Mouse (Mus musculus): ENCODE data around the gene Ush2a. TPM values are rescaled to one million over a fixed set of nuclear protein-coding genes. Genes with fewer than 3 reads are reported as not detected.

The Ush2a gene
- polyA plus RNA-seq, 1 experiment from 2014 or later, result not detected

- Histone ChIP-seq H3K4me3 (replicated peaks; ENCODE audit: low read length) (no peak overlapping the region), H3K36me3 (ENCODE audit: control insufficient read depth, insufficient read depth, low read length) (no peaks in the 10 kb centered on the region), H3K9ac (ENCODE audit: low read length) (no peak overlapping the region), H3K4me2 (ENCODE audit: low read depth, low read length) (no peak overlapping the region), H3K4me1 (ENCODE audit: control insufficient read depth, insufficient read depth, low read length) (no peaks in the 10 kb centered on the region), H3K9me3 (replicated peaks; ENCODE audit: control insufficient read depth, low read length) (no peaks in the 10 kb centered on the region), H3K27ac (ENCODE audit: low read length) (no peak overlapping the region), H3K27me3 (ENCODE audit: control insufficient read depth, insufficient read depth, low read length) (no peaks in the 10 kb centered on the region)
- ATAC-seq (ENCODE audit: insufficient read depth, low FRiP score), result no peak
- WGBS, result 49% methylated on average over 7 of the region's 7 CpGs
These were observed 467.4 kb downstream of the Ush2a start for GRCm38 (mm10) chr1:188729179-188729578.

GRCm38 (mm10) chr1:188734741-188735266 lies 473.0 kb downstream of the Ush2a start:
- H3K9me3 ChIP-seq (replicated peaks; ENCODE audit: control insufficient read depth, low read length), result 0 out of 2 replicates have a peak, but pooled peaks cover 3% of the 10 kb centered on the region
- no peak overlapping the region for H3K4me3 ChIP-seq (replicated peaks; ENCODE audit: low read length)
- no peaks in the 10 kb centered on the region for H3K27me3 ChIP-seq (ENCODE audit: control insufficient read depth, insufficient read depth, low read length)
- H3K36me3 ChIP-seq (ENCODE audit: control insufficient read depth, insufficient read depth, low read length), result no peaks in the 10 kb centered on the region
- no peak overlapping the region for H3K27ac ChIP-seq (ENCODE audit: low read length)
- 45% methylated on average over 7 of the region's 7 CpGs for WGBS
- no peaks in the 10 kb centered on the region for H3K4me1 ChIP-seq (ENCODE audit: control insufficient read depth, insufficient read depth, low read length)
- H3K4me2 ChIP-seq (ENCODE audit: low read depth, low read length), result no peak overlapping the region
- H3K9ac ChIP-seq (ENCODE audit: low read length), result no peak overlapping the region
- ATAC-seq (ENCODE audit: insufficient read depth, low FRiP score), result peak; percentile 89

DNA sequence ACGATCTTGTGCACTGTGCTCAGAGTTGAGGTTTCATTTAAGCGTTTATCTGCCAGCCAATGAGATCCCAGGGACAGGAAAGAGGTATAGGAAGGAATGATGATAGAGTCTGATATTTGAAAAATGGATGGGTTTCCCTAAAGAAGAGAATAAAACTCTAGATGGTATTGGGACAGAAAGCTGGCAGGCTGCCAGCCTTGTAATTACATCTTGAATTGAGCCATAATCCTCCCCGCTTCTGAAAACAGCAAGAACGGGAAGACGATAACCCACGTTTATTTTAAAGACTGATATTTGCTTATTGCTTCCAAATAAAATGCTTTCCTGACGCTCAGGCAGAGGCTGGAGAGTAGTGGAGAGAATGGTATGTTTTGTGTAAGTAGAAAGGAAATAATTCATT lies 481.1 kb downstream of the Ush2a start:
- WGBS, result 31% methylated on average over 7 of the region's 7 CpGs
- Histone ChIP-seq H3K4me1 (ENCODE audit: control insufficient read depth, insufficient read depth, low read length) (no peaks in the 10 kb centered on the region), H3K36me3 (ENCODE audit: control insufficient read depth, insufficient read depth, low read length) (no peaks in the 10 kb centered on the region), H3K4me2 (ENCODE audit: low read depth, low read length) (no peak overlapping the region), H3K9ac (ENCODE audit: low read length) (no peak overlapping the region), H3K27me3 (ENCODE audit: control insufficient read depth, insufficient read depth, low read length) (no peaks in the 10 kb centered on the region), H3K27ac (ENCODE audit: low read length) (no peak overlapping the region), H3K4me3 (replicated peaks; ENCODE audit: low read length) (no peak overlapping the region), H3K9me3 (replicated peaks; ENCODE audit: control insufficient read depth, low read length) (no peaks in the 10 kb centered on the region)
- ATAC-seq (ENCODE audit: insufficient read depth, low FRiP score), result no peak

DNA sequence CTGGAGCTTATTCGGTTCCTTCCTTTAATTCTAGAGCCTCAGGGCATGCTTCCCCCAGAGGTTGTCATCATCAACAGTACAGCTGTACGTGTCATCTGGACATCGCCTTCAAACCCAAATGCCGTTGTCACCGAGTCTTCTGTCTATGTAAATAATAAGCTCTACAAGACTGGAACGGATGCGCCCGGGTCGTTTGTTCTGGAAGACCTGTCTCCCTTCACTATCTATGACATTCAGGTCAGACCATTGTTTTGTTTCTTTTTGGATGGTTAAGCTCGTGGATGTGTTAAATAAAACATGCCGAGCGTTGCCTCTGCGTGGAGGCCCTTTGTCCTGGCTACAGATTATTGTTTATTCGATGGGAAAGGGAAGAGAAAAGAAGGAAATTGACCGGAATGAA lies 493.2 kb downstream of the Ush2a start:
- WGBS, result 56% methylated on average over 15 of the region's 15 CpGs
- H3K27ac ChIP-seq (ENCODE audit: low read length), result no peak overlapping the region
- no peak overlapping the region for H3K9ac ChIP-seq (ENCODE audit: low read length)
- ATAC-seq (ENCODE audit: insufficient read depth, low FRiP score), result no peak
- H3K27me3 ChIP-seq (ENCODE audit: control insufficient read depth, insufficient read depth, low read length), result no peaks in the 10 kb centered on the region
- no peak overlapping the region for H3K4me2 ChIP-seq (ENCODE audit: low read depth, low read length)
- no peaks in the 10 kb centered on the region for H3K36me3 ChIP-seq (ENCODE audit: control insufficient read depth, insufficient read depth, low read length)
- H3K4me1 ChIP-seq (ENCODE audit: control insufficient read depth, insufficient read depth, low read length), result no peaks in the 10 kb centered on the region
- H3K4me3 ChIP-seq (replicated peaks; ENCODE audit: low read length), result no peak overlapping the region
- no peaks in the 10 kb centered on the region for H3K9me3 ChIP-seq (replicated peaks; ENCODE audit: control insufficient read depth, low read length)

- no peak overlapping the region for H3K4me2 ChIP-seq (ENCODE audit: low read depth, low read length)
- no peak for ATAC-seq (ENCODE audit: insufficient read depth, low FRiP score)
- no peaks in the 10 kb centered on the region for H3K27me3 ChIP-seq (ENCODE audit: control insufficient read depth, insufficient read depth, low read length)
- no peaks in the 10 kb centered on the region for H3K4me1 ChIP-seq (ENCODE audit: control insufficient read depth, insufficient read depth, low read length)
- H3K4me3 ChIP-seq (replicated peaks; ENCODE audit: low read length), result no peak overlapping the region
- H3K9ac ChIP-seq (ENCODE audit: low read length), result no peak overlapping the region
- H3K9me3 ChIP-seq (replicated peaks; ENCODE audit: control insufficient read depth, low read length), result no peaks in the 10 kb centered on the region
- no peaks in the 10 kb centered on the region for H3K36me3 ChIP-seq (ENCODE audit: control insufficient read depth, insufficient read depth, low read length)
- no peak overlapping the region for H3K27ac ChIP-seq (ENCODE audit: low read length)
- 62% methylated on average over 3 of the region's 3 CpGs for WGBS
These were observed 498.7 kb downstream of the Ush2a start for GRCm38 (mm10) chr1:188760515-188760914.

DNA sequence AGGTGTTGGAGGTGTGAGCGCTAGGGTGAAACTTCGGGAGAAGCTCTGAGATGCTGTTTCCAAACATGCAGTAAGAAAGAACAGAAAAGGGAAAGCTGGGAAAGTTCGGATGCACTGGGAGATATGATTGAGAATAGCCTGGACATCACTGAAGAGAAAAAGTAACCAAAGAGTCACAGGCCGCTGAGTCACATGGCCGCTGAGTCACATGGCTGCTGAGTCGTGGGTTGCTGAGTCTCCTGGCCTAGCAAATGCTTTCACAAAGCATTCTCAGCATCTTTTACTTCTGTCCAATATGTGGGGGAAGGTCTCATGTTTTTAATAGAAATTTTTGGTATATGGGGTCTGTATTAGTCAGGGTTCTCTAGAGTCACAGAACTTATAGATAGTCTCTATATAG lies 500.6 kb downstream of the Ush2a start:
- Histone ChIP-seq H3K36me3 (ENCODE audit: control insufficient read depth, insufficient read depth, low read length) (no peaks in the 10 kb centered on the region), H3K4me2 (ENCODE audit: low read depth, low read length) (no peak overlapping the region), H3K27ac (ENCODE audit: low read length) (no peak overlapping the region), H3K4me3 (replicated peaks; ENCODE audit: low read length) (no peak overlapping the region), H3K27me3 (ENCODE audit: control insufficient read depth, insufficient read depth, low read length) (no peaks in the 10 kb centered on the region), H3K9me3 (replicated peaks; ENCODE audit: control insufficient read depth, low read length) (no peaks in the 10 kb centered on the region), H3K4me1 (ENCODE audit: control insufficient read depth, insufficient read depth, low read length) (no peaks in the 10 kb centered on the region), H3K9ac (ENCODE audit: low read length) (no peak overlapping the region)
- WGBS, result 78% methylated on average over 6 of the region's 6 CpGs
- ATAC-seq (ENCODE audit: insufficient read depth, low FRiP score), result no peak

- H3K4me3 ChIP-seq (replicated peaks; ENCODE audit: low read length), result no peak overlapping the region
- no peak overlapping the region for H3K27ac ChIP-seq (ENCODE audit: low read length)
- H3K9me3 ChIP-seq (replicated peaks; ENCODE audit: control insufficient read depth, low read length), result no peaks in the 10 kb centered on the region
- H3K36me3 ChIP-seq (ENCODE audit: control insufficient read depth, insufficient read depth, low read length), result no peaks in the 10 kb centered on the region
- WGBS, result 88% methylated on average over 3 of the region's 3 CpGs
- H3K4me1 ChIP-seq (ENCODE audit: control insufficient read depth, insufficient read depth, low read length), result no peaks in the 10 kb centered on the region
- no peak overlapping the region for H3K4me2 ChIP-seq (ENCODE audit: low read depth, low read length)
- no peaks in the 10 kb centered on the region for H3K27me3 ChIP-seq (ENCODE audit: control insufficient read depth, insufficient read depth, low read length)
- no peak for ATAC-seq (ENCODE audit: insufficient read depth, low FRiP score)
- no peak overlapping the region for H3K9ac ChIP-seq (ENCODE audit: low read length)
These were observed 501.9 kb downstream of the Ush2a start for GRCm38 (mm10) chr1:188763761-188764160.

GRCm38 (mm10) chr1:188770828-188771227 lies 509.0 kb downstream of the Ush2a start:
- Histone ChIP-seq H3K9me3 (replicated peaks; ENCODE audit: control insufficient read depth, low read length) (no peaks in the 10 kb centered on the region), H3K4me3 (replicated peaks; ENCODE audit: low read length) (no peak overlapping the region), H3K27me3 (ENCODE audit: control insufficient read depth, insufficient read depth, low read length) (no peaks in the 10 kb centered on the region), H3K9ac (ENCODE audit: low read length) (no peak overlapping the region), H3K27ac (ENCODE audit: low read length) (no peak overlapping the region), H3K4me1 (ENCODE audit: control insufficient read depth, insufficient read depth, low read length) (0 out of 2 replicates have a peak, but pooled peaks cover 4% of the 10 kb centered on the region), H3K4me2 (ENCODE audit: low read depth, low read length) (no peak overlapping the region), H3K36me3 (ENCODE audit: control insufficient read depth, insufficient read depth, low read length) (no peaks in the 10 kb centered on the region)
- WGBS, result 86% methylated on average over 1 of the region's 1 CpGs
- no peak for ATAC-seq (ENCODE audit: insufficient read depth, low FRiP score)

GRCm38 (mm10) chr1:188772516-188773229 lies 510.9 kb downstream of the Ush2a start:
- H3K4me1 ChIP-seq (ENCODE audit: control insufficient read depth, insufficient read depth, low read length), result 0 out of 2 replicates have a peak, but pooled peaks cover 4% of the 10 kb centered on the region
- H3K4me2 ChIP-seq (ENCODE audit: low read depth, low read length), result no peak overlapping the region
- no peaks in the 10 kb centered on the region for H3K36me3 ChIP-seq (ENCODE audit: control insufficient read depth, insufficient read depth, low read length)
- H3K27me3 ChIP-seq (ENCODE audit: control insufficient read depth, insufficient read depth, low read length), result no peaks in the 10 kb centered on the region
- no peak overlapping the region for H3K27ac ChIP-seq (ENCODE audit: low read length)
- no peak overlapping the region for H3K9ac ChIP-seq (ENCODE audit: low read length)
- WGBS, result 86% methylated on average over 7 of the region's 7 CpGs
- no peaks in the 10 kb centered on the region for H3K9me3 ChIP-seq (replicated peaks; ENCODE audit: control insufficient read depth, low read length)
- no peak overlapping the region for H3K4me3 ChIP-seq (replicated peaks; ENCODE audit: low read length)
- no peak for ATAC-seq (ENCODE audit: insufficient read depth, low FRiP score)

Data from stomach, embryonic 16.5 days (tissue).